Mouse (Mus musculus): ENCODE measurements around the gene Pik3cg. TPM values are rescaled to one million over a fixed set of nuclear protein-coding genes. Genes with fewer than 3 reads are reported as not detected.
A peak's percentile ranks its signal among the peaks of the same experiment; 100 is the strongest.

The Pik3cg gene
- polyA plus RNA-seq, 1 experiment from 2014 or later = 6.8 TPM

DNA sequence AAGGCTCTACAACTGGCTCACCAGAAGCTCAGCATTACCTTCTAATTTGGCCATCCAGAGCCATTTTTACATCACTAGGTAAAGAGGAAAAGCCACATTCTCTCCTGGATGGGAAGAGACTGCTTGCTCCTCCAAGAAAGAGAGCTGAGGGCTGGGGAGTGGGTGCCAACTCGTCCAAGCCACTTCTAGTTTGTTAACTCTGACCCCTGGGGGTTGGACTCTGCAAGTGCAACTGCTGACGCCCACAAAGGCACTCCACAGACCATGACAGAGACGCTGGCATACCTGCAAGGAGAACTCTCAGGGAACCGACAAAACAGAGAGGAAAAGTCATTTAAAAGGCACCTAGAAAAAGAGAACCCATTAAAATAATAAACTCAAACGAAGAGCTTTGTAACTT, 63.9 kb downstream of the Pik3cg start:
- H3K4me3 ChIP-seq (ENCODE audit: low read depth, low read length) = no peak overlapping the region

DNA sequence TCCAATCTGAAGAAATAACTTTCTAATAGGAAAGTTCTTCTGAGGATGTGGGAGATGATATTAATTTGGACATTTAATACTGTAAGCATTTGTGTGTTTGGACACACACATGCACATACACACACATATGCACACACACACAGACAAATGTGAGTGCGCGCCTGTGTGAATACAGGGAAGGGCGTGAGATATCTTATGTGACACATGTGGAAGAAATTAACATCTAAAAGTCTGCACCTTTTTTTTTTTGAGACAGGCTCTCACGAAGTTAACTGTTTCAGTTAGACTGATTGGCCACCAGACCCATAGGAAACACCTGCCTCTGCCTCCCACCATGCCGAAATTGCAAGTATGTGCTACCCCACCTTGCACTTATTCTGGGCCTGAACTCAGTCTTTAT, 64.7 kb downstream of the Pik3cg start:
- 58% methylated on average over 5 of the region's 5 CpGs for WGBS
- H3K36me3 ChIP-seq (ENCODE audit: control insufficient read depth, insufficient read depth, low read length) = no peaks in the 10 kb centered on the region
- DNase-seq (ENCODE audit: low spot score) (no peak), ATAC-seq (replicated peaks; ENCODE audit: low FRiP score) (no peak)
- no peaks in the 10 kb centered on the region for H3K9me3 ChIP-seq (ENCODE audit: control insufficient read depth, low read length)
- H3K27me3 ChIP-seq (replicated peaks; ENCODE audit: control insufficient read depth, insufficient read depth, low read length) = no peaks in the 10 kb centered on the region
- peak overlapping the region; percentile 62 for H3K4me2 ChIP-seq
- peaks cover 26% of the 10 kb centered on the region for H3K4me1 ChIP-seq (replicated peaks; ENCODE audit: control insufficient read depth, insufficient read depth, low read length)
- H3K27ac ChIP-seq (ENCODE audit: low read depth, low read length) = peak overlapping the region; percentile 85
- H3K4me3 ChIP-seq (ENCODE audit: low read depth, low read length) = no peak overlapping the region
- 0 out of 2 replicates have a peak overlapping the region, but pooled peaks have one; percentile 10 for H3K9ac ChIP-seq (ENCODE audit: low read depth, low read length)

More for the DNA sequence above, 63.9 kb downstream of the Pik3cg start:
- H3K27me3 ChIP-seq (replicated peaks; ENCODE audit: control insufficient read depth, insufficient read depth, low read length) = no peaks in the 10 kb centered on the region
- no peaks in the 10 kb centered on the region for H3K9me3 ChIP-seq (ENCODE audit: control insufficient read depth, low read length)
- DNase-seq (ENCODE audit: low spot score) = peak; percentile 56
- no peak overlapping the region for H3K9ac ChIP-seq (ENCODE audit: low read depth, low read length)
- ATAC-seq (replicated peaks; ENCODE audit: low FRiP score) = peak; percentile 48
- H3K4me1 ChIP-seq (replicated peaks; ENCODE audit: control insufficient read depth, insufficient read depth, low read length) = peaks cover 26% of the 10 kb centered on the region
- H3K4me2 ChIP-seq = no peak overlapping the region; the same call in 1 of the 2 replicates
- no peak overlapping the region for H3K27ac ChIP-seq (ENCODE audit: low read depth, low read length)
- 4% methylated on average over 5 of the region's 5 CpGs for WGBS
- H3K36me3 ChIP-seq (ENCODE audit: control insufficient read depth, insufficient read depth, low read length) = no peaks in the 10 kb centered on the region

DNA sequence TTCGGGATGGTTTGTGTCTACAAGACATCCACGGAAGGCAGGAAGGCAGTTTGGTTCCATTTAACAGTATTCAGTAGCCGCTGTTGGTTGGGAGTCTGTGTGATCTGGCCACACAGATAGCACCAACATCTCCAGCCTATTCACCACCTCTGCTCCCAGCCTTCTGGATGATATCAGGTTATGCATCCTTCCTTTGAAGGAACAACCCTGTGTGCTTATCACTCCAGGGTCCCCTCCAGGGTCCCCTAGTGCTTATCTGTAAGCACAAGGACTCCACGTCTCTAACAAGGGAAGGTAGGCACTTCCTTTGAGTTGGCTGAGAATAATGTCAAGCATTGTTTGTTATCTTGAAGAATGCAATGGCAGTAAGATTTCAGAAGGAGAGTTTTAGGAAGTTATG, 65.3 kb downstream of the Pik3cg start:
- peak overlapping the region; percentile 55 for H3K9ac ChIP-seq (ENCODE audit: low read depth, low read length)
- no peaks in the 10 kb centered on the region for H3K27me3 ChIP-seq (replicated peaks; ENCODE audit: control insufficient read depth, insufficient read depth, low read length)
- no peaks in the 10 kb centered on the region for H3K36me3 ChIP-seq (ENCODE audit: control insufficient read depth, insufficient read depth, low read length)
- WGBS = 17% methylated on average over 4 of the region's 4 CpGs
- peak overlapping the region; percentile 62 for H3K4me2 ChIP-seq
- peak overlapping the region; percentile 88 for H3K27ac ChIP-seq (ENCODE audit: low read depth, low read length)
- DNase-seq (ENCODE audit: low spot score) = peak; percentile 55
- peaks cover 28% of the 10 kb centered on the region for H3K4me1 ChIP-seq (replicated peaks; ENCODE audit: control insufficient read depth, insufficient read depth, low read length)
- H3K4me3 ChIP-seq (ENCODE audit: low read depth, low read length) = no peak overlapping the region
- no peaks in the 10 kb centered on the region for H3K9me3 ChIP-seq (ENCODE audit: control insufficient read depth, low read length)
- ATAC-seq (replicated peaks; ENCODE audit: low FRiP score) = peak; percentile 99

DNA sequence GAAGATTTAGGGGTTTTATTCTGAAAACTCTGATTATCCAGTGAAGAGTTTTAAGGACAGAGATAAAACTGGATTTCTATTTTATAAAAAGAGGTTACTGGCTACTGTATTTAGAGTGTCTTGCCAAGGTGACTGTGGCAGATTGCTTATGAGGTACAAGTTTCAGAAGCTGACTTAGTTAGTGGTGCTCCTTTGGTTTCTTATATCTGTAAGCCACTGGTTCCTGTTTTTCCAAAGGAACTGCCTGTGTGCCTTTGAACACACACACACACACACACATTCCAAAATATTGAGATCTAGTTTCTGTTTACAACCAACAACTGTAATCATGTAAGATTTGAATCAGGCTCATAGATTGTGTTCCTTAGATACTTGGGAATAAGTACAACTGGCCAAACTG, 66.7 kb downstream of the Pik3cg start:
- Histone ChIP-seq H3K27ac (ENCODE audit: low read depth, low read length) (no peak overlapping the region), H3K9me3 (ENCODE audit: control insufficient read depth, low read length) (no peaks in the 10 kb centered on the region), H3K4me2 (no peak overlapping the region), H3K9ac (ENCODE audit: low read depth, low read length) (no peak overlapping the region), H3K27me3 (replicated peaks; ENCODE audit: control insufficient read depth, insufficient read depth, low read length) (no peaks in the 10 kb centered on the region), H3K36me3 (ENCODE audit: control insufficient read depth, insufficient read depth, low read length) (no peaks in the 10 kb centered on the region), H3K4me1 (replicated peaks; ENCODE audit: control insufficient read depth, insufficient read depth, low read length) (peaks cover 28% of the 10 kb centered on the region), H3K4me3 (ENCODE audit: low read depth, low read length) (no peak overlapping the region)
- ATAC-seq (replicated peaks; ENCODE audit: low FRiP score) = no peak
- no peak for DNase-seq (ENCODE audit: low spot score)

DNA sequence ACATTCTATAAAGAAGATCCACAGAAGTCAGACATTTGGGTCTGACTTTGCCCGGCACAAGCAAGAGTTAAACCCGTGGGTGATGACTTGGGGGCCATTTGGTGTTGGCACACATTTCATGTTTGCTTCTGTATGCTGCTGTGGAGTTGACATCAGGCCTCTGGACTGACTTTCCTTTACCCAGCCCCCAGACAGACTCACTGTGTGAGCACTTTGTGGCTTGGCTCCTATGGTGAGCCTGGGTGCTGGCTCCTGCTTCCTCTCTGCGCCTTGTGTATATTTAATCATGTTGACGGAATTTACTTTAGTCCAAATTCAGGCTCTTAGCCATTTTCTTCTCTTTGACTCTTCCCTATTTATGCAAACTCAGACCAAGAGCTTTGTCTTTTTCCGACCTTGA, 69.6 kb downstream of the Pik3cg start:
- no peaks in the 10 kb centered on the region for H3K27me3 ChIP-seq (replicated peaks; ENCODE audit: control insufficient read depth, insufficient read depth, low read length)
- H3K4me2 ChIP-seq = no peak overlapping the region
- H3K4me3 ChIP-seq (ENCODE audit: low read depth, low read length) = no peak overlapping the region
- ATAC-seq (replicated peaks; ENCODE audit: low FRiP score) = no peak
- H3K27ac ChIP-seq (ENCODE audit: low read depth, low read length) = no peak overlapping the region
- H3K36me3 ChIP-seq (ENCODE audit: control insufficient read depth, insufficient read depth, low read length) = no peaks in the 10 kb centered on the region
- H3K9me3 ChIP-seq (ENCODE audit: control insufficient read depth, low read length) = no peaks in the 10 kb centered on the region
- 71% methylated on average over 5 of the region's 5 CpGs for WGBS
- peaks cover 20% of the 10 kb centered on the region for H3K4me1 ChIP-seq (replicated peaks; ENCODE audit: control insufficient read depth, insufficient read depth, low read length)
- no peak overlapping the region for H3K9ac ChIP-seq (ENCODE audit: low read depth, low read length)
- DNase-seq (ENCODE audit: low spot score) = no peak

DNA sequence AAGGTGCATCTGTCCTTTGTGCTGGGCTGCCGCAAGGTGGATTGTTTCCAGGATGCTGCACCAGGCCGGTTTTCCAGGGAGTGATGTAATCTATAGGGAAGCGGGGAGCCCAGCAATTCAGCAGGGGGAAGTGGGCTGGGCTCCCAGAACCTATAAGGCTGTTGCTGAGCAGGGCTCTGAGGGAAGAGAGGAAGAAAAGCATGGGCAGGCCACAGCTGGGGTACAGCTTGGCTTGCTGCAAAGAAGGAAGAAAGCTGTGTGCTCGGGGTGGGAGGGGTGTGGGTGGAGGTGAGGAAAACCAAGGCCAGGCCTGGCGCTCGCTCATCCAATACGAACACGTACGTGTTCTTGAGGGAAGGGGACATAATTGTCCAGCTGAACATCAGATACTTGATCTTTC, 70.1 kb downstream of the Pik3cg start:
- H3K4me3 ChIP-seq (ENCODE audit: low read depth, low read length) = no peak overlapping the region
- H3K9ac ChIP-seq (ENCODE audit: low read depth, low read length) = no peak overlapping the region
- DNase-seq (ENCODE audit: low spot score) (no peak), ATAC-seq (replicated peaks; ENCODE audit: low FRiP score) (no peak)
- no peak overlapping the region for H3K4me2 ChIP-seq
- WGBS = 69% methylated on average over 9 of the region's 9 CpGs
- H3K4me1 ChIP-seq (replicated peaks; ENCODE audit: control insufficient read depth, insufficient read depth, low read length) = peaks cover 16% of the 10 kb centered on the region
- H3K9me3 ChIP-seq (ENCODE audit: control insufficient read depth, low read length) = no peaks in the 10 kb centered on the region
- H3K27me3 ChIP-seq (replicated peaks; ENCODE audit: control insufficient read depth, insufficient read depth, low read length) = no peaks in the 10 kb centered on the region
- no peaks in the 10 kb centered on the region for H3K36me3 ChIP-seq (ENCODE audit: control insufficient read depth, insufficient read depth, low read length)
- no peak overlapping the region for H3K27ac ChIP-seq (ENCODE audit: low read depth, low read length)

DNA sequence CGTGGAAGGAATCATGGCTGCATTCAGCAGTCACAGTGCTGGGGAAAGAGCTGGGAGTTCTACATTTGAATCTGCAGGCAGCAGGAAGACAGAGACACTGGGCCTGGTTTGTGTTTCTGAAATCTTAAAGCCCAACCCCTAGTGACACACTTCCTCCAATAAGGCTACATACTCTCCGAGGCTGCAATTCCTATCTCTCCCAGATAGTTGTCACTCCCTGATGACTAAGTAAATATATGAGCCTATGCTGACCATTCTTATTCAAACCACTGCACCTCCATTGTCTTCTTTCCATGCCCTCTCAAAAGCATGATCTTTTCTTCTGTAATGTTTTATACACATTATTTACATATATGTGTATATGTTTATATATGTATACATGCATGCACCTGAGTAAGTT, 70.9 kb downstream of the Pik3cg start:
- 55% methylated on average over 2 of the region's 2 CpGs for WGBS
- Histone ChIP-seq H3K27me3 (replicated peaks; ENCODE audit: control insufficient read depth, insufficient read depth, low read length) (no peaks in the 10 kb centered on the region), H3K9ac (ENCODE audit: low read depth, low read length) (no peak overlapping the region), H3K4me2 (no peak overlapping the region), H3K4me1 (replicated peaks; ENCODE audit: control insufficient read depth, insufficient read depth, low read length) (peaks cover 10% of the 10 kb centered on the region), H3K4me3 (ENCODE audit: low read depth, low read length) (no peak overlapping the region), H3K27ac (ENCODE audit: low read depth, low read length) (no peak overlapping the region), H3K36me3 (ENCODE audit: control insufficient read depth, insufficient read depth, low read length) (no peaks in the 10 kb centered on the region), H3K9me3 (ENCODE audit: control insufficient read depth, low read length) (no peaks in the 10 kb centered on the region)
- no peak for ATAC-seq (replicated peaks; ENCODE audit: low FRiP score)
- DNase-seq (ENCODE audit: low spot score) = no peak

DNA sequence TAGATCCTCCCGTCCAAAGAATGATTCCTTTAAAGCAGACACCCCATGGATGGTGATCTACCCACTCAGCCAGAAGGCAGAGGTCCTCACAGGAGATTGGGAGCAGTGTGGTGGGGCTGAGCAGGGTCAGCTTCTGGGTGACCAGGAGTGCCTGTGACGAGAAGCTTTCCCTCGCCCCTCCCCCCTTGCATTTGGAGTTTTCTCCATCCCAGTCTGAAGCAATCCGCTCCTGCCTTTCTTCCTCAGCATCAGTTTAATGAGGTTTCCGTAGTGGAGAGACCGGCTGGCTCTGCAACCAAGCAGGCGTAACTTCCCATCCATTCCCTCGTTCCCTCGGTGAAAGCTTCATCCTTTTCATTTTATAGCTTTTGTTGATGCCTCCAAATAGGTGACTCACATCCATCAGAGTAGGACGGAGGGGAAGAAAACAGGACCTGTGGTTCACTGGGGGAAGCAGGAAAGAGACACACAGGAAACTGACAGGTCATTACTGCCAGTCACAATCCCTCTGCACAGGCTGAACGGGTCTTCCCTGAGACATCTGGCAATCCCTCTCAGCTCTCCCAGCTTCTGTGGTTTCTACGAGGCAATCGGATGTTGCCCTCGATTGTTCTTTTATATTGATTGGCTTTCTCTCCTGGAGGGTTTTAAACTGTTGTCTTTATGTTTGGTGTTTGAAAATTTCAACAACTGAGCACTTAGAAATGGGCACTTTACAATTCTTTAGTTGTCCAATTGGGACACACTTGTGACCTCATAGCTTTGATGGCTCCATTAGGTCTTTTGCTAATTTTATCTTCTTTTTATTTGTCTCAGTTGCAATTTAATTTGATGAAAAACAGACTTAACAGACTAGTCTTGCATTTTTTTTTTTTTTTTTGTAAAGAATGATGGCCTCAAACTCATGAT, 80.6 kb downstream of the Pik3cg start:
- Histone ChIP-seq H3K4me3 (ENCODE audit: low read depth, low read length) (no peak overlapping the region), H3K27ac (ENCODE audit: low read depth, low read length) (no peak overlapping the region)
- WGBS = 20% methylated on average over 14 of the region's 14 CpGs

DNA sequence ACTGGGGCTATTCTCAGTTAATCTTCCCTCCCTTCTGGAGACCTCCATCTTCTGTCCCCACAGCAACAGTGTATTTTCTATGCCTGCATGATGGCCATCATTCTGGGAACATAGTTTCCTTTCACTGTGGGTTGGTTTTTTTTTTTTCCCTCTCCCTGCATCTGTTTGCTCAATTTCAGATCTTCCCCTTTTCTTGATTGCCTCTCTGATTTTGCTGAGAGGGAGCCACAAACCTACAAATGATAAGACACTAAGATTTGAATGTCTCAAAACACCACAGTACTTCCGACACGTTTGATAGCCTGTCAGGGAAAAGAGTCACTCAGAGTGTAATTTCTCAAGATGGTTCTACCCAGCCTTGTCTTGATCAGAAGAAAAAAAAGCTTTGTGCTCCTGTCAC, 81.3 kb downstream of the Pik3cg start:
- H3K9ac ChIP-seq (ENCODE audit: low read depth, low read length) = no peak overlapping the region
- H3K36me3 ChIP-seq (ENCODE audit: control insufficient read depth, insufficient read depth, low read length) = no peaks in the 10 kb centered on the region
- 32% methylated on average over 2 of the region's 2 CpGs for WGBS
- no peaks in the 10 kb centered on the region for H3K27me3 ChIP-seq (replicated peaks; ENCODE audit: control insufficient read depth, insufficient read depth, low read length)
- ATAC-seq (replicated peaks; ENCODE audit: low FRiP score) = no peak
- peaks cover 28% of the 10 kb centered on the region for H3K4me1 ChIP-seq (replicated peaks; ENCODE audit: control insufficient read depth, insufficient read depth, low read length)
- DNase-seq (ENCODE audit: low spot score) = peak; percentile 14
- no peaks in the 10 kb centered on the region for H3K9me3 ChIP-seq (ENCODE audit: control insufficient read depth, low read length)
- H3K27ac ChIP-seq (ENCODE audit: low read depth, low read length) = no peak overlapping the region
- H3K4me3 ChIP-seq (ENCODE audit: low read depth, low read length) = no peak overlapping the region
- H3K4me2 ChIP-seq = peak overlapping the region; percentile 34

More for the DNA sequence above, 80.6 kb downstream of the Pik3cg start:
- DNase-seq (ENCODE audit: low spot score) (peak; percentile 31), ATAC-seq (replicated peaks; ENCODE audit: low FRiP score) (no peak)
- Histone ChIP-seq H3K36me3 (ENCODE audit: control insufficient read depth, insufficient read depth, low read length) (no peaks in the 10 kb centered on the region), H3K4me2 (peak overlapping the region; percentile 34), H3K9ac (ENCODE audit: low read depth, low read length) (no peak overlapping the region), H3K27me3 (replicated peaks; ENCODE audit: control insufficient read depth, insufficient read depth, low read length) (no peaks in the 10 kb centered on the region), H3K9me3 (ENCODE audit: control insufficient read depth, low read length) (no peaks in the 10 kb centered on the region), H3K4me1 (replicated peaks; ENCODE audit: control insufficient read depth, insufficient read depth, low read length) (peaks cover 28% of the 10 kb centered on the region)
